Mouse (Mus musculus) intestine, embryonic 14.5 days (tissue): ENCODE results near the gene Ntrk3. TPM values are rescaled to one million over a fixed set of nuclear protein-coding genes. Genes with fewer than 3 reads are reported as not detected.

Source experiments
- ATAC-seq: fragments of 200-750 bp; cut with Nextera tagmentation; replicated peaks from 2 replicates; pipeline ENCODE4 v1.8.0; 2017; ENCODE audit warnings: low read depth, moderate number of reproducible peaks, moderate TSS enrichment, moderate library complexity; ENCODE audit not compliant: low FRiP score, low TSS enrichment
- DNase-seq: peaks from one replicate; pipeline ENCODE4 v3.0.0-alpha.2; 2018; ENCODE audit warnings: low spot score
- H3K27ac ChIP-seq: fragments of 300-500 bp; sonication (generic); 2 replicates; pipeline ENCODE4 v1.5.1; 2014; ENCODE audit warnings: low read depth, mild to moderate bottlenecking, control low read depth
- H3K27me3 ChIP-seq: fragments of 300-500 bp; sonication (generic); replicated peaks from 2 replicates; pipeline ENCODE4 v1.6.1; 2014; ENCODE audit warnings: low read length, control low read depth; ENCODE audit not compliant: control insufficient read depth, insufficient read depth
- H3K36me3 ChIP-seq: fragments of 300-500 bp; sonication (generic); 2 replicates; pipeline ENCODE4 v1.6.1; 2014; ENCODE audit warnings: low read length, control low read depth; ENCODE audit not compliant: control insufficient read depth, insufficient read depth
- H3K4me1 ChIP-seq: fragments of 300-500 bp; sonication (generic); replicated peaks from 2 replicates; pipeline ENCODE4 v1.6.1; 2014; ENCODE audit warnings: low read length, control low read depth, mixed read lengths; ENCODE audit not compliant: control insufficient read depth, insufficient read depth
- H3K4me2 ChIP-seq: fragments of 300-500 bp; sonication (generic); 2 replicates; pipeline ENCODE4 v1.6.1; 2014; ENCODE audit warnings: low read length
- H3K4me3 ChIP-seq: fragments of 300-500 bp; sonication (generic); 2 replicates; pipeline ENCODE4 v1.5.1; 2014; ENCODE audit warnings: low read depth, low read length, control low read depth, mixed read lengths
- H3K9ac ChIP-seq: fragments of 300-500 bp; sonication (generic); 2 replicates; pipeline ENCODE4 v1.6.1; 2014; ENCODE audit warnings: mild to moderate bottlenecking, low read length
- H3K9me3 ChIP-seq: fragments of 300-500 bp; sonication (generic); 2 replicates; pipeline ENCODE4 v1.6.1; 2016; ENCODE audit warnings: low read length, control low read depth; ENCODE audit not compliant: control insufficient read depth
- WGBS: fragments of 180-500 bp; shearing (Covaris S2); extraction: QIAGEN DNeasy Blood & Tissue Kit; methylation state at CpG from one replicate; pipeline ENCODE4 v1.1.7; 2014; 5-methylcytosine and 5-hydroxymethylcytosine counted together
- polyA plus RNA-seq: library from polyadenylated mRNA; unstranded; fragments of >200 nt; fragmentation: Nextera tagmentation; extraction: Ambion mirVana; gene quantifications from 2 replicates; pipeline ENCODE4 v1.2.1, GENCODE M21; 2014

Gene Ntrk3
- polyA plus RNA-seq, 1 experiment from 2014 or later: 4.5 TPM

DNA sequence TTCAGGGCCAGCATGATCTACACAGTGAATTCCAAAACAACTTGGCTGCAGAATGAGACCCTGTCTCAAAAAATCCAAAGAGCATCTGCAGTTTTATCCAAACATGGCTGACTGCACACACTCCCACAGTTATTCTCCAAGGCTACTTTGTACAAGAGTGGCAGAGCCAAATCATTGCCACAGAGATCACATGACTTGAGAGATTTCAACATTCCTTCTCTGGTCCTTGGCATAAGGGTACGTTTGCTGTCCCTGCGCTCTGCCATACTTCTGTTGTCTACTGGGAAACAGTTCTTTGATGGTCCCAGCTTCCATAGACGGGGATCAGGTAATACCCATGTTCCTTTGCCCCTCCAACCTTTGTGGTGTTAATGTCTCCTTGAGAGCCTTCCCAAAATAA is 30.7 kb downstream of the Ntrk3 start:
- Histone ChIP-seq H3K27ac (no peak overlapping the region), H3K9ac (no peak overlapping the region), H3K4me3 (no peak overlapping the region), H3K27me3 (no peaks in the 10 kb centered on the region), H3K9me3 (no peaks in the 10 kb centered on the region), H3K4me2 (no peak overlapping the region), H3K4me1 (no peaks in the 10 kb centered on the region), H3K36me3 (no peaks in the 10 kb centered on the region)
- whole genome bisulfite sequencing: 81% methylated on average over 3 of the region's 3 CpGs
- no peak for DNase-seq
- ATAC-seq: no peak

- no peak overlapping the region for H3K4me3 ChIP-seq
- 50% methylated on average over 6 of the region's 6 CpGs for WGBS
- ATAC-seq: no peak
Observed at GRCm38 (mm10) chr7:78702676-78703075, 35.1 kb downstream of the Ntrk3 start.

GRCm38 (mm10) chr7:78695200-78695599 is 42.6 kb downstream of the Ntrk3 start:
- no peak for DNase-seq
- WGBS: 82% methylated on average over 3 of the region's 3 CpGs
- Histone ChIP-seq H3K9me3 (no peaks in the 10 kb centered on the region), H3K27ac (no peak overlapping the region), H3K4me3 (no peak overlapping the region), H3K36me3 (no peaks in the 10 kb centered on the region), H3K4me2 (no peak overlapping the region), H3K9ac (no peak overlapping the region), H3K27me3 (no peaks in the 10 kb centered on the region), H3K4me1 (no peaks in the 10 kb centered on the region)
- no peak for ATAC-seq

More at GRCm38 (mm10) chr7:78702676-78703075, 35.1 kb downstream of the Ntrk3 start:
- H3K36me3 ChIP-seq: no peaks in the 10 kb centered on the region
- H3K9me3 ChIP-seq: no peaks in the 10 kb centered on the region
- H3K4me1 ChIP-seq: no peaks in the 10 kb centered on the region
- no peak overlapping the region for H3K27ac ChIP-seq
- H3K27me3 ChIP-seq: no peaks in the 10 kb centered on the region
- DNase-seq: no peak
- H3K4me2 ChIP-seq: no peak overlapping the region
- H3K9ac ChIP-seq: no peak overlapping the region

GRCm38 (mm10) chr7:78693148-78693547 is 44.7 kb downstream of the Ntrk3 start:
- no peak for ATAC-seq
- no peak overlapping the region for H3K9ac ChIP-seq
- WGBS: 65% methylated on average over 1 of the region's 1 CpGs

DNA sequence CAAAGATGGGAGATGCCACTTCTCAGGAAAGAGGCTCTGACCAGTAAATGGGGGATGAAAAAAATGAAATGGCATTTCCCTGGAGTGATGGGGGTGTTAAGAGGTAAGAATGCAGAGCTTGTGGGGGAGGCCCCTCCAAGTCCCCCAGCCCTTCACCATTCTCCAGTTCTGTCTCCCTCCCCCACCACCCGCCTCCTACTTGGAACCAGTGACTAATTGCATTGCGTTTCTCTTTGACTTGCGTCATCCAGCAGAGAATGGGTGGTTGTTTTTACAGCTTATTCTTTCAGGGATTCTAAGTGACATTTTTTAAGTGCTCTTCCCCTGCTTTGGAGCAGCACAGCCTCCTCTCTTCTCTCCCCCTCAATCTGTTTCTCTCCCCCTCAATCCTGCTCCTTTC is 46.9 kb downstream of the Ntrk3 start:
- Histone ChIP-seq H3K27me3 (no peaks in the 10 kb centered on the region), H3K9ac (no peak overlapping the region), H3K27ac (no peak overlapping the region), H3K36me3 (no peaks in the 10 kb centered on the region), H3K4me1 (no peaks in the 10 kb centered on the region), H3K4me2 (no peak overlapping the region), H3K4me3 (no peak overlapping the region), H3K9me3 (no peaks in the 10 kb centered on the region)
- no peak for DNase-seq
- no peak for ATAC-seq
- WGBS: 58% methylated on average over 3 of the region's 3 CpGs

More at GRCm38 (mm10) chr7:78693148-78693547, 44.7 kb downstream of the Ntrk3 start:
- H3K4me1 ChIP-seq: no peaks in the 10 kb centered on the region
- no peak overlapping the region for H3K4me2 ChIP-seq
- no peak for DNase-seq
- no peaks in the 10 kb centered on the region for H3K36me3 ChIP-seq
- no peak overlapping the region for H3K4me3 ChIP-seq
- no peaks in the 10 kb centered on the region for H3K9me3 ChIP-seq
- no peak overlapping the region for H3K27ac ChIP-seq
- H3K27me3 ChIP-seq: no peaks in the 10 kb centered on the region

GRCm38 (mm10) chr7:78684943-78685342 is 52.9 kb downstream of the Ntrk3 start:
- ATAC-seq (no peak), DNase-seq (no peak)
- Histone ChIP-seq H3K36me3 (no peaks in the 10 kb centered on the region), H3K9me3 (no peaks in the 10 kb centered on the region), H3K9ac (no peak overlapping the region), H3K27me3 (no peaks in the 10 kb centered on the region), H3K4me1 (no peaks in the 10 kb centered on the region), H3K4me3 (no peak overlapping the region), H3K27ac (no peak overlapping the region), H3K4me2 (no peak overlapping the region)
- WGBS: 72% methylated on average over 6 of the region's 6 CpGs

- Histone ChIP-seq H3K4me3 (no peak overlapping the region), H3K36me3 (no peaks in the 10 kb centered on the region), H3K9me3 (no peaks in the 10 kb centered on the region), H3K9ac (no peak overlapping the region), H3K4me1 (no peaks in the 10 kb centered on the region), H3K27ac (no peak overlapping the region), H3K4me2 (no peak overlapping the region), H3K27me3 (no peaks in the 10 kb centered on the region)
- ATAC-seq (no peak), DNase-seq (no peak)
- 89% methylated on average over 2 of the region's 2 CpGs for WGBS
Observed at GRCm38 (mm10) chr7:78680871-78681270, 56.9 kb downstream of the Ntrk3 start.

DNA sequence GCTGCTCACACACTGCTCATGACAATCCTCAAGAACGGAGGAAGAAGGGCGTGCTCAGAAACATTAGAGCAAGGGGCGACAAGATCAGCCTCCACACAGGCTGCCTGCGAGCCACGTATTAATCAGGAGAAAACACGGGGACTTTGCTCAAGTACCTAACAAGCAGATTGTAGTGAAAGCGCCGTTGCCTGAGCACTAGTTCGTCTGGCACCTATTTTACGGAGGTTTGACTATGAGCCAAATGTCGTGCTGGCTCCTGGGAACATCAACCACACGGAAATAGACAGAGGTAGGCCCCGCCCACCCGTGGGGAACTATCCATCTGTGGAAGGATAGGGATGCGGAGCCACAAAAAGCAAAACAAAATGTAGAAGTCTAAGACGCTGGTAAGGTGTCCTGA is 68.4 kb downstream of the Ntrk3 start:
- no peaks in the 10 kb centered on the region for H3K9me3 ChIP-seq
- ATAC-seq: no peak
- no peaks in the 10 kb centered on the region for H3K4me1 ChIP-seq
- no peaks in the 10 kb centered on the region for H3K36me3 ChIP-seq
- 88% methylated on average over 16 of the region's 16 CpGs for WGBS
- DNase-seq: no peak
- no peak overlapping the region for H3K9ac ChIP-seq
- no peak overlapping the region for H3K4me3 ChIP-seq
- H3K4me2 ChIP-seq: no peak overlapping the region
- no peaks in the 10 kb centered on the region for H3K27me3 ChIP-seq
- no peak overlapping the region for H3K27ac ChIP-seq

- H3K36me3 ChIP-seq: no peaks in the 10 kb centered on the region
- no peaks in the 10 kb centered on the region for H3K9me3 ChIP-seq
- H3K4me1 ChIP-seq: no peaks in the 10 kb centered on the region
- H3K4me3 ChIP-seq: no peak overlapping the region
- H3K27ac ChIP-seq: no peak overlapping the region
- H3K4me2 ChIP-seq: no peak overlapping the region
- H3K9ac ChIP-seq: no peak overlapping the region
- no peaks in the 10 kb centered on the region for H3K27me3 ChIP-seq
- no peak for ATAC-seq
- WGBS: 94% methylated on average over 6 of the region's 6 CpGs
- DNase-seq: no peak
Observed at GRCm38 (mm10) chr7:78668916-78669315, 68.9 kb downstream of the Ntrk3 start.
